Mouse (Mus musculus): Measurements from ENCODE around the gene Slc6a2.

Gene Slc6a2

GRCm38 (mm10) chr8:93030664-93031063 lies 70.8 kb downstream of the Slc6a2 start:
- no peak for DNase-seq (ENCODE audit: low spot score in 2 of 2)

DNA sequence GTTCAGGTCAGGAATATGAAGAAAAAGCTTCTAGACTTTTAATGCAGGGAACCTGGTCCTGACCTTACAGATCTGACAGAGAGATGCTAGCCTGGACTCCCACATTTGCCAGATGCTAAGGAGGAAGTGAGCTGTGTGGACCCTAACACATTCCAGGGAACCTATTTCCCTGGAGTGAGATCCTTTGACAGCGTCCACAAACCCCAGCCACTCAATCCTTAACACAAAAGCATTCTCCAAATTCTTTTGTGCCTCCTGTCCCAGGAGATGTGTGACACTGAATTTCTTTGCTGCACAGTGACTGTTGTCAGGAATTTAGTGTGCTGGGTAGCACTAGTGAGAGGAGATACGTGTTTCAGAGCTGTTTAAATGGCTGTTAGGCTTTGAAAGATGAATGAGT lies 79.0 kb downstream of the Slc6a2 start:
- DNase-seq (ENCODE audit: low spot score in 2 of 2), result no peak

- DNase-seq (ENCODE audit: low spot score in 2 of 2), result no peak
These were observed 80.4 kb downstream of the Slc6a2 start for GRCm38 (mm10) chr8:93040256-93040655.

GRCm38 (mm10) chr8:93040776-93041567 lies 81.1 kb downstream of the Slc6a2 start:
- DNase-seq (ENCODE audit: low spot score in 2 of 2), result no peak

GRCm38 (mm10) chr8:93043083-93043482 lies 83.2 kb downstream of the Slc6a2 start:
- no peak for DNase-seq (ENCODE audit: low spot score in 2 of 2)

DNA sequence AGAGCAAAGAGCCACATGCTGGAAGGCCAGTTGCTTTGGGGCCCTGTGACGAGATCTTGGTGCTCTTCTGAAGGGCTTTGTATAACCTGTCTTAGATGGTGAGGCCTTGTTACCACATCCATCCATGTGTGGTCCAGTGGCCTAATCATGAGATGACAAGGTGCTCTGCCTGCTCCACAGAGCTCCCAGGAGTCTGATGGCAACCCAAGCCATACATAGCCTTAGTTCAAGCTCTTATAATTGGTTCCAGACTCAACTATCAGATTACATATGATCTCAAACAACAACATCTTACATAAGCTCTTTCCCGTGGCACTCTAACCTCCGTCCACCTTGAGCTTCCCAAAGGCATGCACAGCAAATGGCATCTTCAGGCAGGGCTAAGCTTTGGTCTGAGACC lies 88.2 kb downstream of the Slc6a2 start, which contains the start of gene Ces1a:
TSS of gene Ces1a (minus strand) at position 101 of the 400 bp plus-strand sequence.
- DNase-seq (ENCODE audit: low spot score in 2 of 2), result no peak

DNA sequence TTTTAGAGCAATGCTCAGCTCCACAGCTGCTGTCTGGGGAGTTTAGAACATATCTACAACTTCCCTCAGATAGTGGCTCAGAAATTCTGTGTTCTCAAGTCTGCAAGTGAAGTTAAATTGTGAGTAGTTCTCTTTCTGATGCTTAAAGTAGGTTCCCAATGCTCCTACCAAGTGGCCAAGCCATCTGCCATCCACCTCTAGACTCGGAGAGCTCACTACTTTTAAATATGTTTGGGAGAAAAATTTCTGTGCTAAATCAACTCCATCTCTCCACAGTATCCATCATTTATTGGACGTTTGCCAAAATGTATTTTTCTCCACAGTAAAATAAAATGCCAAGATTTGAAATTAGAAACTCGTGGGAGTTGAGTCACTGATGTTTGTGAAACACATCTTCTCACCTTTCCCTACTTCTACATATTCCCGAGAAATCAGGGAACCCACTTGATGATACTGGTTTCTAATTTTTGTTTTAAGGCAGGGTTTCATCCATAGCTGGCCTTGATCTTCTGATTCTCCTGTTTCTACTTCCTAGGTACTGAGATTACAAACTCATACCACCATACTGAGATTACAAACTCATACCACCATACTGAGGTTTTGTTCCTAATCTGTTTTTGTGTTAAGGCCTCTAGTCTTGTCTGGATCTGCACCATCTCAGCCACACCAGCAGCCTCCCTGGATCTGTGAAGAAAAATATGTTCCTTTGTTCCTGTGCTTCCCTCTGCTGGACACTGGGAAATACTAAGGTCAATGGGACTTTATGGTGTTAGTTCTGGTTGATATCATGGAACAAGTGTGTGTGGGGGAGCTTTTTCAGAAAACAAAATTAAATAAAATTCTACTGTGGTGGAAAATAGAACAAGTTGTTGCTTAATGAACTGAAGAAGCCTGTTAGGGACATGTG lies 88.9 kb downstream of the Slc6a2 start:
- no peak for DNase-seq (ENCODE audit: low spot score in 2 of 2)
